Mouse (Mus musculus) right cerebral cortex, postnatal 14 days (tissue): ENCODE results near the gene Rreb1.

Experiments used
- DNase-seq: peaks from one replicate; pipeline ENCODE4 v3.0.0; 2022

Rreb1 gene

GRCm38 (mm10) chr13:37778147-37778593 lies at the start of gene Rreb1:
Rreb1 (plus strand) TSS chr13:37778400.
- peak; percentile 52 for DNase-seq

- DNase-seq: no peak
These were observed 49.6 kb upstream of the Rreb1 start for GRCm38 (mm10) chr13:37728551-37728950.

GRCm38 (mm10) chr13:37731914-37732693 lies 46.1 kb upstream of the Rreb1 start:
- DNase-seq: no peak

GRCm38 (mm10) chr13:37734501-37734900 lies 43.7 kb upstream of the Rreb1 start:
- no peak for DNase-seq

- DNase-seq: no peak
These were observed 38.1 kb upstream of the Rreb1 start for GRCm38 (mm10) chr13:37740111-37740510.

- DNase-seq: no peak
These were observed 37.4 kb upstream of the Rreb1 start for GRCm38 (mm10) chr13:37740752-37741151.

- no peak for DNase-seq
These were observed 36.0 kb upstream of the Rreb1 start for GRCm38 (mm10) chr13:37742248-37742647.

GRCm38 (mm10) chr13:37747504-37747903 lies 30.7 kb upstream of the Rreb1 start:
- no peak for DNase-seq

GRCm38 (mm10) chr13:37749485-37749884 lies 28.7 kb upstream of the Rreb1 start:
- DNase-seq: peak; percentile 5

GRCm38 (mm10) chr13:37751154-37751950 lies 26.8 kb upstream of the Rreb1 start:
- peak; percentile 31 for DNase-seq

- no peak for DNase-seq
These were observed 18.7 kb upstream of the Rreb1 start for GRCm38 (mm10) chr13:37759341-37760012.

- no peak for DNase-seq
These were observed 18.2 kb upstream of the Rreb1 start for GRCm38 (mm10) chr13:37760013-37760342.

GRCm38 (mm10) chr13:37760373-37760772 lies 17.8 kb upstream of the Rreb1 start:
- no peak for DNase-seq

- DNase-seq: peak; percentile 10
These were observed 17.0 kb upstream of the Rreb1 start for GRCm38 (mm10) chr13:37760957-37761941.

GRCm38 (mm10) chr13:37763800-37764407 lies 14.3 kb upstream of the Rreb1 start:
- no peak for DNase-seq

GRCm38 (mm10) chr13:37769777-37770176 lies 8.4 kb upstream of the Rreb1 start:
- DNase-seq: no peak

GRCm38 (mm10) chr13:37773476-37773875 lies 4.7 kb upstream of the Rreb1 start:
- DNase-seq: no peak

- DNase-seq: no peak
These were observed 1.5 kb upstream of the Rreb1 start for GRCm38 (mm10) chr13:37776675-37777074.

GRCm38 (mm10) chr13:37777351-37778146 lies 651 bp upstream of the Rreb1 start:
- DNase-seq: no peak

- DNase-seq: peak; percentile 34
These were observed 513 bp downstream of the Rreb1 start for GRCm38 (mm10) chr13:37778594-37779231.
